Mouse (Mus musculus) MEL (cell line): Measurements from ENCODE around the gene Dpp9.

Experiments used
- CHD1 ChIP-seq: IDR thresholded peaks from 2 replicates; pipeline ENCODE4 v1.6.1; 2012; ENCODE audit warnings: low read depth, mild to moderate bottlenecking, inconsistent platforms, low read length, improper control_type of control experiment
- CTCF ChIP-seq, 3 experiments: IDR thresholded peaks in 2 of 3; conservative IDR thresholded peaks in 1 of 3; 2 replicates each; pipeline ENCODE4 v1.5.1; 2011 to 2012; ENCODE audit warnings: low read length in 3 of 3, low read depth in 2 of 3, mild to moderate bottlenecking in 2 of 3, improper control_type of control experiment in 1 of 3, inconsistent platforms in 1 of 3, mixed read lengths in 1 of 3, moderate library complexity in 1 of 3; ENCODE audit not compliant: control insufficient read depth in 1 of 3, insufficient read depth in 1 of 3, poor library complexity in 1 of 3, severe bottlenecking in 1 of 3
- ELF1 ChIP-seq: IDR thresholded peaks from 2 replicates; pipeline ENCODE4 v1.6.1; 2014; ENCODE audit warnings: low read depth, mild to moderate bottlenecking, inconsistent platforms, low read length, improper control_type of control experiment, moderate library complexity
- EP300 ChIP-seq, 2 experiments: IDR thresholded peaks; 2 replicates each; pipeline ENCODE4 v1.6.1; 2011; ENCODE audit warnings: improper control_type of control experiment in 2 of 2, low read length in 2 of 2, low read depth in 1 of 2, mild to moderate bottlenecking in 1 of 2
- ETS1 ChIP-seq: IDR thresholded peaks from 2 replicates; pipeline ENCODE4 v1.6.1; 2012; ENCODE audit warnings: low read depth, mild to moderate bottlenecking, inconsistent platforms, low read length, improper control_type of control experiment, moderate library complexity
- HCFC1 ChIP-seq: IDR thresholded peaks from 2 replicates; pipeline ENCODE4 v1.6.1; 2012; ENCODE audit warnings: low read depth, mild to moderate bottlenecking, inconsistent platforms, low read length, improper control_type of control experiment, moderate library complexity
- MAFK ChIP-seq: IDR thresholded peaks from 2 replicates; pipeline ENCODE4 v1.6.1; 2011; ENCODE audit warnings: low read depth, mild to moderate bottlenecking, low read length, improper control_type of control experiment, borderline replicate concordance
- MYC ChIP-seq: IDR thresholded peaks from 2 replicates; pipeline ENCODE4 v1.6.1; 2011; ENCODE audit warnings: low read depth, mild to moderate bottlenecking, low read length, improper control_type of control experiment, moderate library complexity
- POLR2A ChIP-seq, 2 experiments: IDR thresholded peaks; 2 replicates each; pipeline ENCODE4 v1.6.1; 2011 to 2012; ENCODE audit warnings: low read length in 2 of 2, mild to moderate bottlenecking in 2 of 2, control low read depth in 1 of 2, improper control_type of control experiment in 1 of 2, low read depth in 1 of 2, moderate library complexity in 1 of 2; ENCODE audit not compliant: control insufficient read depth in 1 of 2, insufficient read depth in 1 of 2, poor library complexity in 1 of 2
- ZC3H11A ChIP-seq: IDR thresholded peaks from 2 replicates; pipeline ENCODE4 v1.6.1; 2012; ENCODE audit warnings: low read depth, mild to moderate bottlenecking, inconsistent platforms, low read length, improper control_type of control experiment

- no peak for TF ChIP-seq MYC
- no peak for TF ChIP-seq CTCF (IDR thresholded peaks at IDR 0.05 in 2 of 3, conservative IDR thresholded peaks at IDR 0.05 in 1 of 3; ENCODE audit: control insufficient read depth in 1 of 3, insufficient read depth in 1 of 3, low read depth in 2 of 3, low read length in 3 of 3, poor library complexity in 1 of 3, severe bottlenecking in 1 of 3)
- no peak for TF ChIP-seq ETS1
- no peak for TF ChIP-seq EP300 (IDR thresholded peaks at IDR 0.05; ENCODE audit: low read depth in 1 of 2, low read length in 2 of 2)
- TF ChIP-seq CHD1: no peak
- TF ChIP-seq POLR2A (IDR thresholded peaks at IDR 0.05; ENCODE audit: control insufficient read depth in 1 of 2, insufficient read depth in 1 of 2, low read depth in 1 of 2, low read length in 2 of 2, poor library complexity in 1 of 2): no peak
- TF ChIP-seq HCFC1: no peak
- no peak for TF ChIP-seq ZC3H11A
- TF ChIP-seq ELF1: no peak
- no peak for TF ChIP-seq MAFK
Observed at GRCm38 (mm10) chr17:56139355-56139754, 79.3 kb downstream of the Dpp9 start.
